Mouse (Mus musculus): ENCODE measurements around the gene Txndc15. TPM values are rescaled to one million over a fixed set of nuclear protein-coding genes. Genes with fewer than 3 reads are reported as not detected.

Gene Txndc15
- total and polyA plus RNA-seq, 3 experiments: 11.6 to 36.8 (median 14.0) TPM

- DNase-seq (ENCODE audit: low spot score) (no peak), ATAC-seq (ENCODE audit: extremely low read depth, insufficient number of reproducible peaks, low FRiP score, poor library complexity, severe bottlenecking) (no peak)
- TF ChIP-seq GATA1 (IDR thresholded peaks at IDR 0.05; ENCODE audit: borderline replicate concordance, low read length) (no peak), GATA2 (IDR thresholded peaks at IDR 0.05; ENCODE audit: borderline replicate concordance, low read depth, low read length) (no peak), TAL1 (conservative IDR thresholded peaks at IDR 0.05; ENCODE audit: low read depth, low read length) (no peak), POLR2AphosphoS5 (IDR thresholded peaks at IDR 0.05; ENCODE audit: insufficient replicate concordance, low read depth, low read length) (no peak), CTCF (IDR thresholded peaks at IDR 0.05; ENCODE audit: low read depth, low read length) (no peak)
Observed at GRCm38 (mm10) chr13:55726598-55727119, 12.2 kb downstream of the Txndc15 start.

DNA sequence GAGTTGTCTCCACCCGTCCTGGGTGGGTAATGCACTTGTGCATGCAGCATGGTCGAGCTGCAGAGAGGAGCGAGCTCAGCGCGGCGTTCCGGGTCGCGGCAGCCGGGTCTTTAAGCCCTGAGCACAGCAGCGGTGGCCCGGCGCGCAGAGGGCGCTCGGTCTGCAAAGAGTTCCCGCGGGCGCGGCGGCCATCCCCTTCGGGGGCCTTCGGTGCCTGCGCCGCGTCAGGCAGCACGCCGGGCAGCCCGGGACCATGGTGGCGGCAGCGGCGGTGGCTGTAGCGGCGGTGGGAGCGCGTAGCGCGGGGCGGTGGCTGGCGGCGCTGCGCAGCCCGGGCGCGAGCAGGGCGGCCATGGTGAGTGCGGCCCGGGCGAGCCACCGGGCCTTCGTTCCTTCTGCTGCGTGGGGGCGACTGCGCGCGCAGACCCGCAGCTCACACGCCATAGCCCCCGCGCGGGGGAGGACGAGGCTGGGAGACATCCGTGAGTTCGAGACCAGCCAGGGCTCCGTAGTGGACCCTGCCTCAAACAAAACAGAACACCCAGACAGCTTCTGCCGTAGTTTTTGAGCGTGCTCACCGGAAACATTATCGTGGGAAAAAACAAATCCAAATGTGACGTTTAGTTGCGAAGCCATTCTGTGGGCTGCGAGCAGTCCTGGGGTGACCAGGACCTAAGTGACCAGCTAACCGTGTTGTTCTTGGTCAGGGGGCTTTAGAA, 12.8 kb downstream of the Txndc15 start, which contains the start of gene Pcbd2:
Pcbd2 (plus strand) TSS at position 249 of the 719 bp plus-strand sequence.
- no peak for TF ChIP-seq CTCF (IDR thresholded peaks at IDR 0.05; ENCODE audit: low read depth, low read length)
- no peak for TF ChIP-seq POLR2AphosphoS5 (IDR thresholded peaks at IDR 0.05; ENCODE audit: insufficient replicate concordance, low read depth, low read length)
- no peak for TF ChIP-seq GATA1 (IDR thresholded peaks at IDR 0.05; ENCODE audit: borderline replicate concordance, low read length)
- TF ChIP-seq TAL1 (conservative IDR thresholded peaks at IDR 0.05; ENCODE audit: low read depth, low read length): no peak
- TF ChIP-seq GATA2 (IDR thresholded peaks at IDR 0.05; ENCODE audit: borderline replicate concordance, low read depth, low read length): no peak
- peak; percentile 81 for DNase-seq (ENCODE audit: low spot score)
- H3K36me3 ChIP-seq (replicated peaks): peaks cover 54% of the 10 kb centered on the region

More at GRCm38 (mm10) chr13:55726598-55727119, 12.2 kb downstream of the Txndc15 start:
- peaks cover 16% of the 10 kb centered on the region for H3K4me1 ChIP-seq (ENCODE audit: insufficient read depth, low read depth, low read length)
- H3K36me3 ChIP-seq (replicated peaks): peaks cover 57% of the 10 kb centered on the region
- H3K4me3 ChIP-seq (ENCODE audit: low read depth, low read length): peak overlapping the region; percentile 78
- no peaks in the 10 kb centered on the region for H3K27me3 ChIP-seq (ENCODE audit: insufficient read depth, low read length)
- no peaks in the 10 kb centered on the region for H3K9me3 ChIP-seq (replicated peaks)

DNA sequence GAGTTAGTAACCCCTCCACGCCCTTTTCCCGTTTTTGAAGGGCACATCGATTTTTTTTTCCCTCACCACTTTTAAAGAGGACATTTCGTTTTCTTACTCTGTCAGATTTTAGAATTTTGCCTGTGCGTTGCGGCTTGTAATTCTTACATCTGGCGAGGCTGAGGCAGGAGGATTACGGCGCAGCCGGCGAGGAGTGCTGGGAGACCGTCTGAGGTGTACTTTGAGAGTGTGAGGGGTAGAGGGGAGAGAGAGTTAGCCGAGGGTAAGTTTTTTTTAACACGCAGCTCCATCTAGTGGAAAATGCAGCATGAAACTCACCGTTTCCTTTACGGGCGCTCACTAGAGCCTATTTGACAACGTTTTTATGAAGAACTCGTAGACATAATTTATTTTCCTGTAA, 13.4 kb downstream of the Txndc15 start:
- H3K4me1 ChIP-seq (ENCODE audit: insufficient read depth, low read depth, low read length): peaks cover 19% of the 10 kb centered on the region
- peak overlapping the region; percentile 78 for H3K4me3 ChIP-seq (ENCODE audit: low read depth, low read length)
- no peaks in the 10 kb centered on the region for H3K27me3 ChIP-seq (ENCODE audit: insufficient read depth, low read length)
- TF ChIP-seq GATA2 (IDR thresholded peaks at IDR 0.05; ENCODE audit: borderline replicate concordance, low read depth, low read length) (no peak), GATA1 (IDR thresholded peaks at IDR 0.05; ENCODE audit: borderline replicate concordance, low read length) (no peak), TAL1 (conservative IDR thresholded peaks at IDR 0.05; ENCODE audit: low read depth, low read length) (no peak), CTCF (IDR thresholded peaks at IDR 0.05; ENCODE audit: low read depth, low read length) (no peak), POLR2AphosphoS5 (IDR thresholded peaks at IDR 0.05; ENCODE audit: insufficient replicate concordance, low read depth, low read length) (no peak)
- DNase-seq (ENCODE audit: low spot score): peak; percentile 86
- no peaks in the 10 kb centered on the region for H3K9me3 ChIP-seq (replicated peaks)
- peaks cover 53% of the 10 kb centered on the region for H3K36me3 ChIP-seq (replicated peaks)
- peak; percentile 81 for ATAC-seq (ENCODE audit: extremely low read depth, insufficient number of reproducible peaks, low FRiP score, poor library complexity, severe bottlenecking)

More for the DNA sequence above, 12.8 kb downstream of the Txndc15 start, which contains the start of gene Pcbd2:
- no peak for ATAC-seq (ENCODE audit: extremely low read depth, insufficient number of reproducible peaks, low FRiP score, poor library complexity, severe bottlenecking)
- H3K4me3 ChIP-seq (ENCODE audit: low read depth, low read length): peak within 1 kb of the TSS; percentile 78
- peaks cover 19% of the 10 kb centered on the region for H3K4me1 ChIP-seq (ENCODE audit: insufficient read depth, low read depth, low read length)
- H3K9me3 ChIP-seq (replicated peaks): no peaks in the 10 kb centered on the region
- no peaks in the 10 kb centered on the region for H3K27me3 ChIP-seq (ENCODE audit: insufficient read depth, low read length)

DNA sequence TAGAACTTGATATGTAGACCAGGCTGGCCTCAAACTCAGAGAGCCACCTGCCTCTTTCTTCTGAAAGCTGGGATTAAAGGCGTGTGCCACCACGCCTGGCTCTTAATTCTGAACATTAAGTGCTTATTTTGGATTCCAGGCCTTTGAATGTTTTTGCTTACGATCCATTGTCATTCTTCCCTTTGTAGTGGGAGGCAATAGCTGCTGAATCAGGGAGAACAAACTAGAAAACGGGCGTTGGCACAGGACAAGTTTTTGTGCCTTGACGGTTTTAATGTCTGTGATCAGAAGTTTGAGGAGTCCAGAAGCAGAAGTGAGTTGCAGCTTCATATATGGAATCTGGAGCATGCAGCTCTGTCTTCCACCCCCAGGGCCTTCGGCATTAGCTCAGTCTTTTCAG, 16.3 kb downstream of the Txndc15 start:
- DNase-seq (ENCODE audit: low spot score): no peak
- ATAC-seq (ENCODE audit: extremely low read depth, insufficient number of reproducible peaks, low FRiP score, poor library complexity, severe bottlenecking): no peak
- H3K36me3 ChIP-seq (replicated peaks): peaks cover 51% of the 10 kb centered on the region
- H3K9me3 ChIP-seq (replicated peaks): no peaks in the 10 kb centered on the region
- H3K4me1 ChIP-seq (ENCODE audit: insufficient read depth, low read depth, low read length): peaks cover 19% of the 10 kb centered on the region
- no peak for TF ChIP-seq GATA2 (IDR thresholded peaks at IDR 0.05; ENCODE audit: borderline replicate concordance, low read depth, low read length)
- TF ChIP-seq CTCF (IDR thresholded peaks at IDR 0.05; ENCODE audit: low read depth, low read length): no peak
- TF ChIP-seq GATA1 (IDR thresholded peaks at IDR 0.05; ENCODE audit: borderline replicate concordance, low read length): no peak
- no peak for TF ChIP-seq POLR2AphosphoS5 (IDR thresholded peaks at IDR 0.05; ENCODE audit: insufficient replicate concordance, low read depth, low read length)
- no peaks in the 10 kb centered on the region for H3K27me3 ChIP-seq (ENCODE audit: insufficient read depth, low read length)
- no peak overlapping the region for H3K4me3 ChIP-seq (ENCODE audit: low read depth, low read length)

GRCm38 (mm10) chr13:55732121-55732520, 17.7 kb downstream of the Txndc15 start:
- no peak for DNase-seq (ENCODE audit: low spot score)
- Histone ChIP-seq H3K36me3 (replicated peaks) (peaks cover 52% of the 10 kb centered on the region), H3K4me3 (ENCODE audit: low read depth, low read length) (no peak overlapping the region), H3K4me1 (ENCODE audit: insufficient read depth, low read depth, low read length) (peaks cover 14% of the 10 kb centered on the region; the same call in 1 of the 2 replicates), H3K9me3 (replicated peaks) (no peaks in the 10 kb centered on the region), H3K27me3 (ENCODE audit: insufficient read depth, low read length) (no peaks in the 10 kb centered on the region)
- TF ChIP-seq TAL1 (conservative IDR thresholded peaks at IDR 0.05; ENCODE audit: low read depth, low read length) (0 out of 2 replicates have a peak, but pooled peaks have one; percentile 14), POLR2AphosphoS5 (IDR thresholded peaks at IDR 0.05; ENCODE audit: insufficient replicate concordance, low read depth, low read length) (no peak)
- peak; percentile 24; the same call in 1 of the 2 replicates for ATAC-seq (ENCODE audit: extremely low read depth, insufficient number of reproducible peaks, low FRiP score, poor library complexity, severe bottlenecking)

DNA sequence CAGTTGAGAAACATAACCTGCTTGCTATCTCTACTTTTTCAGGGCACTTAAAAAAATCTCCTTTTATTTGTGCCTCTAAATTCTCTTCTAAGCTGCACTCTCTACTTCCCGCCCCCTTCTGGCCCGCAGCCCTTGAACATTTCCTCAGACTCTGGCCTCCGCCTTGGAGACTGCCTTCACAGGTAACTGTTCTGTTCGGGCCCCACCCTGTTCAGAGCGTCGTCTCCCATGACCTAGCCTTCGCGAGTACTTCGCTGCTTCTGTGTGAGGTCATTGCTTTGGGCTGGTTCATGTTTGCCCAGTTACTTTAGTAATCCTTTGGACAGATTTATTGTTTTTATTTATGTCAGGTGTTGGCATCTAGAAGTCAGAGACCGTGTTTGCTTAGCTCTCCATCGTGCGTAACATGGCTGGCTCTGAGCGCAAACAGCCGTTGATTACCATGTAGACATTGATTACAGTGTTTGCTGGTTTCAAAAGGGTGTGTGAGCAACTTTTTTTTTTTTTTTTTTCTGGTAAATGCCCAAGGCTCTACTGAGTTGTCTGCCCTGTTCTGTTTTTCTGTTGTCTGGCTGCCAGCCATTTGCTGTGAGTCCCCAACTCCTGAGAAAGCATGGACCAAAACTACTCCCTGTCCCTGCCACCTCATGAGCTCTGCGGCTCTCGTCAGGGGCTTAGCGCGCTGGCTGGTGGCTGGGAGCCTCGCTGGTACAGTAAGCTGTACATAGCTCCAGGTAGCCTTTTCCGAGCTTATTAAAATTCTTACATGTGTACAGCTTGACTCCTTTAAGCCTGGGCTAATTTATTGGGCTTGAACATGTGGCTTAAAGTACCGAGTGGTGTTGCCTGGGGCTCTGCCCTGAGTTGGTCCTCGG, 19.4 kb downstream of the Txndc15 start:
- TF ChIP-seq GATA2 (IDR thresholded peaks at IDR 0.05; ENCODE audit: borderline replicate concordance, low read depth, low read length): no peak
- TF ChIP-seq CTCF (IDR thresholded peaks at IDR 0.05; ENCODE audit: low read depth, low read length): no peak
- no peak for TF ChIP-seq GATA1 (IDR thresholded peaks at IDR 0.05; ENCODE audit: borderline replicate concordance, low read length)
- no peak for TF ChIP-seq TAL1 (conservative IDR thresholded peaks at IDR 0.05; ENCODE audit: low read depth, low read length)
- TF ChIP-seq POLR2AphosphoS5 (IDR thresholded peaks at IDR 0.05; ENCODE audit: insufficient replicate concordance, low read depth, low read length): no peak
- Histone ChIP-seq H3K4me3 (ENCODE audit: low read depth, low read length) (no peak overlapping the region), H3K27me3 (ENCODE audit: insufficient read depth, low read length) (no peaks in the 10 kb centered on the region), H3K4me1 (ENCODE audit: insufficient read depth, low read depth, low read length) (peaks cover 4% of the 10 kb centered on the region; the same call in 1 of the 2 replicates), H3K9me3 (replicated peaks) (no peaks in the 10 kb centered on the region), H3K36me3 (replicated peaks) (peaks cover 59% of the 10 kb centered on the region)
- ATAC-seq (ENCODE audit: extremely low read depth, insufficient number of reproducible peaks, low FRiP score, poor library complexity, severe bottlenecking) (no peak), DNase-seq (ENCODE audit: low spot score) (no peak)

All from G1E (cell line).